17 mouse cellular contexts compared by ENCODE assay signal in the genomic region with DNA sequence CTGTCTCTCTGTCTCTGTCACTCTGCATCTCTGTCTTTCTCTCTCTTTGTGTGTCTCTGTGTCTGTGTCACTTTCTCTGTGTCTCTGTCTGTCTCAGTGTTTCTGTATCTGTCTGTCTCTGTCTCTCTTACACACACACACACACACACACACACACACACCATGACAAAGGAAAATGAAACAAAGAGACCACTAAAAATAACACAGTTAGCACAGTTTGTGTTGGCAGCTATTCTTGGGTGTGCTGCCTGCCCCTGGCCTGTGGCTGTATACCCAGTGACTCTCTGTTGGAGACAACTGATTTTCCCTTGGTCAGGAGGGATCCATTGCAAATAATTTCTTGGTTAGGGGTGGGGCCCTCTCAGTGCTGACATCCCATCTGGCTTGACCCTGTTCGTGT.
"Had no signal": no experiment of that assay in that cellular context is flagged by ENCODE, and none has a peak within 500 bp of the region (broad histone marks: within the 10 kb centered on the region; RNA-seq: fewer than 3 reads in every experiment).

No protein-coding gene starts in this region.

- DNase-seq: kidney, postnatal 25 days; layer of hippocampus, adult 9-11 months; liver, embryonic 13.5 days; lung, adult 2 months; lung, postnatal 14 days; lung, postnatal 4 days; retina, postnatal 1 day; right cerebral cortex, postnatal 25 days; spleen, adult 18-20 months; thymus, postnatal 25 days had no signal

- H3K4me1 ChIP-seq: liver, embryonic 13.5 days; midbrain, embryonic 12.5 days; neural tube, embryonic 13.5 days; stomach, embryonic 15.5 days had no signal

- H3K9me3 ChIP-seq: liver, embryonic 13.5 days; midbrain, embryonic 12.5 days; neural tube, embryonic 13.5 days; stomach, embryonic 15.5 days had no signal

- H3K4me3 ChIP-seq: layer of hippocampus, adult 2 months; liver, embryonic 13.5 days; midbrain, embryonic 12.5 days; myocyte; neural tube, embryonic 13.5 days; stomach, embryonic 15.5 days had no signal

- H3K9ac ChIP-seq: liver, embryonic 13.5 days; midbrain, embryonic 12.5 days; neural tube, embryonic 13.5 days; stomach, embryonic 15.5 days had no signal

- ATAC-seq: midbrain, embryonic 16.5 days had no signal

- H3K36me3 ChIP-seq: liver, embryonic 13.5 days; midbrain, embryonic 12.5 days; neural tube, embryonic 13.5 days; stomach, embryonic 15.5 days had no signal

- H3K27me3 ChIP-seq: liver, embryonic 13.5 days; midbrain, embryonic 12.5 days; neural tube, embryonic 13.5 days; stomach, embryonic 15.5 days had no signal

- H3K27ac ChIP-seq: kidney, postnatal 0 days; layer of hippocampus, adult 2 months; liver, embryonic 13.5 days; midbrain, embryonic 12.5 days; neural tube, embryonic 13.5 days; stomach, embryonic 15.5 days had no signal

- H3K4me2 ChIP-seq: liver, embryonic 13.5 days; midbrain, embryonic 12.5 days; neural tube, embryonic 13.5 days; stomach, embryonic 15.5 days had no signal
